Mouse (Mus musculus) erythroblast, adult 5-6 weeks (primary cell): ENCODE data around the gene Smg6. TPM values are rescaled to one million over a fixed set of nuclear protein-coding genes. Genes with fewer than 3 reads are reported as not detected.
"Not testable (repeated sequence)": the region's sequence is repeated elsewhere in the genome, so short reads cannot be mapped to it uniquely, and the experiment has no call there.

Experiments
- ATAC-seq: replicated peaks from 2 replicates; pipeline ENCODE4 v1.8.0; 2016; ENCODE audit warnings: moderate number of reproducible peaks, mild to moderate bottlenecking, moderate TSS enrichment, inconsistent platforms; ENCODE audit not compliant: poor library complexity, low FRiP score, severe bottlenecking
- total RNA-seq, 2 experiments: library from RNA; stranded (forward) in 1 of 2; stranded (reverse) in 1 of 2; fragments of 150-400 nt in 1 of 2; fragments of 200-764, 138-1000 nt in 1 of 2; gene quantifications; 2 replicates each; pipeline versions ENCODE4 v1.2.3 to v1.2.4; 2015 to 2017; ENCODE audit warnings: low replicate concordance in 2 of 2

Smg6 gene
- total RNA-seq, 2 experiments from 2014 or later: 68.8 to 157 TPM

DNA sequence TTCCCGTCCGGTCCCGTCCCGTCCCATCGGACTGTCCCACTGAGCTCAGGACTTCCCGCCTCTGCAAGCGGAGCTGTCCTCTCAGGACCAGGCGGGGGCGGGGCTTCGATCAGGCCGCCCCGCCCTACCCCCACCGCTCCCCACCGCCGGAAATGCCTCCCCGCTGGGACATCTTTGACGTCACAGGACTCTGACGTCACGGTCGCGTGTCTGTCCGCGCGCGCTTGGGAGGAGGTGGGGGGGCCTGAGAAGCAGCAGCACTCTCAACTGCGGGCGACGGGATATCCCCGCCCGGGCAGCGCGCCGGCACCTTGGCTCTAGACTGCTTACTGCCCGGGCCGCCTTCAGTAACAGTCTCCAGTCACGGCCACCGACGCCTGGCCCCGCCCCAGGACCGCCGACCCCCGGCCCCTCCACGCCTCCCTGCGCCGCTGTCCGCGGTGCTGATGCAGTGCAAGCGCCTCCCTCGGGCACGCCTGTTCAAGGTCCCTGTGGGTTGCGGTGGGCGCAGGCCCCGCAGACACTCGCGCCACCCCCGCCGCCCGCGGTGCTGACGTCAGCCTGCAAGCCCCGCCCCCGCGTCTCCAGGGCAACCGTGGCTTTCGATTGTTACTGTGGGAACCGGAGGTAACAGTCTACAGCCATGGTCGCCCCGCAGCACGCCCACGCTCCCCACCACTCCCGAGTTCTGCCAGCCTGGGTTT is 247.6 kb downstream of the Smg6 start:
- ATAC-seq: no peak; the same call in 1 of the 2 replicates

DNA sequence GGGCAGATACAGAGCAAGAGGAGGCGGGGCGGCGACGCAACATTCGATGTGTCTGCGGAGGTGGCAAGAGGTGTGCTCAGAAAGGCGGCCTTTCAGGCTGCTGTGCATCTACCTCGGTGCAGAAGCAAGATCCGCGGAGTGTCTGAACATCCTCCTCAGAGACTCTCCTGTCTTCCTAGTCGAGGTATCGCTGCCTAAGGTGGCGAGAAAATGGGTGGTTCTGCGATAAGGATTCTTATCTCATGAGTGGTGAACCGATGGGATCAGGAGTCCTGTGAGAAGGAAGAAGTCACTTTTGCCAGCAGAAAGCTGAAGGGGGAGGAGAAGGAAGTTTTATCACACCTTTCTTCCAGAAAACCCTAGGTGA is 248.2 kb downstream of the Smg6 start:
- ATAC-seq: no peak

DNA sequence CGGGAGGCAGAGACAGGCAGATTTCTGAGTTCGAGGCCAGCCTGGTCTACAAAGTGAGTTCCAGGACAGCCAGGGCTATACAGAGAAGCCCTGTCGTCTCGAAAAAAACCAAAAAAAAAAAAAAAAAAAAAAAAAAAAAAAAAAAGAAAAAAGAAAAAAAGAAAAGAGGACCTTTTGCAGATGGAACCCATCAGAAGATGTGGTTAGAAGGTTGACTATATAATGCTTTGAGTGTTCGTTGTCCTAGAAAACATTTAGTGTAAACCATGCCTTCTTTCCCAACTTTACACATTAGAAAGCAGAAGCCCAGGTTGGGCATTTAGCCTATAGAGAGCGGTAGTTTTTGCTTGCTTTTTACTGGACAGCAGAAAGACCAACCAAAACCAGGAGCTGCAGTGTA is 249.0 kb downstream of the Smg6 start:
- not testable (repeated sequence) for ATAC-seq

DNA sequence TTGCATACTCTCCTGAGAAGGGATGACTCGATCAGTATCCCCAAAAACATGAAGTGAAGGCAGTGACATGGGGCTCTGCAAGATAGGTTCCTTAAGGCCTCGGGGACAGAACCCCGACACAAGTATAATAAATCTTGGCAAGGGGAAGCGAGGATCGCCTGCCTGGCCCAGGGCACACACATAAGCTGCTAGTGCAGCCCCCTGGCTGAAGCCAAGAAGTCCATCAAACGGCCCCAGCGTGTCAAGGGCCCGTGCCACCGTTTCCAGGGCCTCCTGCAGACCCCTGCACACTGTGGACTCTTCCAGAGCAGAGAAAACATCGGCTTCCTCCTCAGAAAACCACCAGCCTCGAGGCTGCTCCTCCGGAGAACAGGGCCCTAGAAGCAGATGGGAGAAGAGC is 252.4 kb downstream of the Smg6 start:
- ATAC-seq: no peak

DNA sequence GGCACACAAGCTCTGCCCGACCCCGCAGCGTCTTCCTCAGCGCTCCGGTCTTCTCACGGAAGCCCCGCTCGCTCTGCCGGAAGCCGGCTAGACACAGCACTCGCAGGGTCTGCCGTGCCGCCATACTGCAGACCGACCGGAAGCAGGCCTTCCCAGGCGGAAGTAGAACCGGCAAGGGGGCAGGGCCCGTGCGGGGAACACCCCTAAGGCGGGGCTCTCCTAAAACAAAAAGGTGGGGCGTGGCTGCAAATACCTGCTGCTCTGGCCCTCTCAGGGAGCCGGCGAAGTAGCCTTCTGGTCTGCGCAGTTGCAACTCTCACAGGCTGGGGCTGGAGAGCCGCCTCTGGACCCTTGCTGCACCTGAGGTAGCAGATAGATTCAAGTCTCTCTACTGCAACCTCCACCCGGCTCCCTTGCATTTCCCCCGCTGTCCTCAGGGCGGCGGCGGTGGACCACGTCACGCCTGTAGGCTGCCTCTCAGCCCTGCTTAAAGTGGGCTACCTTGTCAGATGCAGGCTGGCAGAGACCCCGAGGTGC is 253.1 kb downstream of the Smg6 start, which contains the start of gene Ovca2:
TSS of gene Ovca2 (minus strand) at position 164 of the 537 bp plus-strand sequence.
- ATAC-seq: peak; percentile 92

DNA sequence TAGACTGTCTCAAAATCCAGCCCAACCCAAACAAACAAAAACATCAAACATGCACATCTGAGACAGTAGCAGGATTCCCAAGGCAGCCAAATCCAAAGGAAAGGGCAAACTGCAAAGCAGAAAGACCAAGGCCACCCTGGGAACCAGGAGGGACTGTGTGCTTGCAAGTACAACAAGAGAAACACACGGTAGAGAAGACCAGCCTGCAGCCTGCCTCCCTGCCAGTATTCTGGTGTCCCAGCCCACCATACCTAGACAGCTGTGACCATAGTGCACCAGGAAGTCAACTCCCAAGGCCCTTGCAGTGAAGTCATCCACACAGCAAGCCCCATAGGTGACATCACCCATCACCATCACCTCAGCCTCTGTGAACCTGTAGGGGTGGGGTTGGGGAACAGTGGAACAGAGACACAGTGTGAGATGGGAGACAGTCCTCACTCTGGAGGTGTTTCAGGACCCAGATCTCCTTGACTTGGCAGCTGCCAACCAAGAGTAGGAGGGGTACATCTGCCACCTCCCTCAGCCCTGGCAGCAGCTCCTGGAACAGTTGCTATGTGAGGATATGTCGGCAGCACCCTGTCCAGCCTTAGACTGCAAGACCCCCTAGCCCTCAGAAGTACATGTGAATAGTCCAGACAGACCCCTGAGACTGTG is 258.4 kb downstream of the Smg6 start:
- no peak for ATAC-seq

DNA sequence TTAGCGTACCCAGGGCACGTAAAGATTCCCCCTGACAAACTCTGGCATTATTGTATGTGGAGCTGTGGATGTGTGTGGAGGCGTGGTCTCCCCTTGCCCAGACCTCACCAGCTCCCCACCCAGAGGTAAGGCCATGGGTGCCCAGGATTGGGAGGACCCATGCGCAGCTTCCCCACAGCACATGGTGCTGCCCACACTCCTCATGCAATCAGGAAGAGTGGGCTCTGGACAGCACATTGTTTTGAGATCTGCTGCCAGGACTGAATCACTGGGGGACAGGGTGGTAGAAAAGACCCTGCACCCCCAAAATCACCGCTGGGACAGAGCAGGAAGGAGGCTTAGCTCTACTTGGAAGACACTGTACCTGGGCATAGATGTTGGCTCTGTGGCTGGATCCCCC is 258.9 kb downstream of the Smg6 start:
- no peak for ATAC-seq

DNA sequence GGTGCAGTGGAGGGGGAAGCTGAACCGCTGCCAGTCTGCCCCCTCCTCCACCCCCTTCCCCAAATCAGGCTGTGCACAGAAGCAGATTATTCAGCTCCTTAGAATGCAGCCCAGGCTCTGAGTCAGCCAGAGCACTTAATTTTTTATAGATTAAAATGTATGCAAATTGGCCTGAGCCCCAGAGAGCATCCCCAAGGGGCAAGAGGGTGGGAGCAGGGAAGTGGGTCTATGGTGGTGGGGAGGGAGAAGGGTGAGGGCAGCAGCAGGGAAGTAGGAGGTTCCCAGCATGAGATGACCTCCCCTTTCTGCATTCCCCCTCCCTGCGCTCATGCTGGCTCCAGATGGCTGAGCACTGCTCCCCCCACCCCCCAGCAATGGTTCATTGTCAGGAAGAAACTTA is 259.4 kb downstream of the Smg6 start:
- no peak for ATAC-seq

DNA sequence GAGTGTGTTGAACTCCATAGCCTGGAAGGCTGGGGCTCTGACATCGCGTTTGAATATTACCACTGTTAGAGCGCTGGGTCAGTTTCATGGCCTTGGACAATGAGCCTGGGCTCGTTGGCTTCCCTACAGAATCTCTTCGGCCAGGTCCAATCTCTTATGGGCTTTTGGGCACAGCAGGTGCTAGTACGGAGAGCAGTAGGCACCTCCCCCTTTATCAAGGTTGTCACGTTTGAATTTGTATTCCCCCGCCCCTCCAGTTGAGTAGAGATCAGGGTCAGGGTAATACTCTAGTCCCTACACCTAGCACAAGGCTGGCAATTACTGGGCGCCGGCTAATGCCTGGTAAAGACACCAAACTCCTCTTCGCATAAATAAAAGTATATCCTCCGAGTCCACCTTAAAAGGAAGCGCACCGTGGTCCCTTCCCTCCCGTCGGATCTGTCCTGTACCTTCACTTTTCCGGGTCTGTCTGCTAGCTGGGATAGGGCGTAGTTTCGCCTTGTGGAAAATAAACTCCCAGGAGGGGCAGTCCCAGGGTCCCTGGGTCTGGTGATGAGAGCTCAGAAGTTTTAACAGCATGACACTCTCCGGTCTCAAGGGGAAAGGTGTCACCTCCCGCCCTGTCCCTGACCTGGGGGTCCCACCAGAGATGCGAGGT is 264.2 kb downstream of the Smg6 start:
- peak; percentile 49 for ATAC-seq

DNA sequence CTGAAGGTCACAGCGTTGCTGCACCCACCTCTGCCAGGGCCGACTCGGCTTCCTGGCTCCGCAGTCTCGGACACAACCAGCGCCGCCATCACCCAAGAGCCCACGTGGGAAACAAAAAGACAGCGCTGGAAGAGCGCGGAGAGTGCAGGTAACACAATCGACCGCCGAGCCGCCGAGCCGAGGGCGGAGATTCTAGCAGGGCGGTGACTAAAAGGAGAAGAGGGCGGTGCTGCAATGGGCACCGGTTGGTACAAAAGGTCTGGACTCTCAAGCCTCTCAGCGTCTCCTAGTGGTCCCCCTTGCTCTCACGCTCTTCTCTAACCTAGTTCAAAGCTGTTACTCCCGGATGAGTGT is 264.7 kb downstream of the Smg6 start:
- peak; percentile 86 for ATAC-seq

DNA sequence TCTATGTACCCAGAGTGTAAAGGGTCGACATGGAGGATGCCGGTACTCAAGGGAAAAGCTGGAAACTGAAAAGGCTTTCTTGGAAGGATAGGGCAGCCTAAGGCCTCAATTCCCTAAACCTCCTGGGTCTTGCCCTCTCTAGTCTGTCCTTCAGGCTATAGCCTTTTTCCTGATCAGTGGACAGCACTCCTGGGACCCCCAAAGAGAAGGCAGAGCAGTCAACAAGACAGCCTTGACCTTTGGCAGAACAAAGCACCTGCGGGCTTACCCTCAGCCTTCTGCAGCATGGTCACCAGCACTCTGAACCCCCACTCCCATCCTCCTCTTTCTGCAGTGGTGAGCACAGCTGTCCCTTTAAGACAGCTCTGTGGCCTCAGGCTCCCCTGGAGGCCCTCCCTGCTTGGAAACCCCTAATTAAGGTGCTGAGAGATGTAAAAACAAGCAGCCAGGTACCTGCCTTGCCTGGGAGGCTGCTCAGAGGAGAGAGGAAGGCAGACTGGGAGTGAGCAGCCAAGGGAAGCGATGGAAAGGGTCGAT is 265.4 kb downstream of the Smg6 start, which contains the start of gene Dph1:
TSS of gene Dph1 (minus strand) at position 337 of the 537 bp plus-strand sequence.
- no peak for ATAC-seq

DNA sequence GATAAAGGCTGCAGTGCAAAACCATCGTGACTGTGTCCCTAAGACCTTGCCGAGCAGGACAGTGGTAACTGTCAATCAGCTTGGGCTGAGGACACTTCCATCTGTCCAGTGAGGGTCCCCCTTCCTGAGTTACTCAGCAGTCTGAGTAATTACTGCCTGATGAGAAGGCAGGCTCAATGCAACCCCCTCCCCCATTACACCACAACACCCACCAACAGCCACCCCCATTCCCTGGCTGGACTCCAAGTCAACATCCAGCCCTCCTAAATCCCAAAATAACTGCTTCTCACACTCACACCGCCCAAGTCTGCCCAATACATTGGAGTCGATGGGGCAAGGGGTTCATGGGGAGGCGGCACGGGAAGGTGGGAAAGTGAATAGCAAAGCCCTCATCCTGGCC is 266.2 kb downstream of the Smg6 start:
- ATAC-seq: no peak

DNA sequence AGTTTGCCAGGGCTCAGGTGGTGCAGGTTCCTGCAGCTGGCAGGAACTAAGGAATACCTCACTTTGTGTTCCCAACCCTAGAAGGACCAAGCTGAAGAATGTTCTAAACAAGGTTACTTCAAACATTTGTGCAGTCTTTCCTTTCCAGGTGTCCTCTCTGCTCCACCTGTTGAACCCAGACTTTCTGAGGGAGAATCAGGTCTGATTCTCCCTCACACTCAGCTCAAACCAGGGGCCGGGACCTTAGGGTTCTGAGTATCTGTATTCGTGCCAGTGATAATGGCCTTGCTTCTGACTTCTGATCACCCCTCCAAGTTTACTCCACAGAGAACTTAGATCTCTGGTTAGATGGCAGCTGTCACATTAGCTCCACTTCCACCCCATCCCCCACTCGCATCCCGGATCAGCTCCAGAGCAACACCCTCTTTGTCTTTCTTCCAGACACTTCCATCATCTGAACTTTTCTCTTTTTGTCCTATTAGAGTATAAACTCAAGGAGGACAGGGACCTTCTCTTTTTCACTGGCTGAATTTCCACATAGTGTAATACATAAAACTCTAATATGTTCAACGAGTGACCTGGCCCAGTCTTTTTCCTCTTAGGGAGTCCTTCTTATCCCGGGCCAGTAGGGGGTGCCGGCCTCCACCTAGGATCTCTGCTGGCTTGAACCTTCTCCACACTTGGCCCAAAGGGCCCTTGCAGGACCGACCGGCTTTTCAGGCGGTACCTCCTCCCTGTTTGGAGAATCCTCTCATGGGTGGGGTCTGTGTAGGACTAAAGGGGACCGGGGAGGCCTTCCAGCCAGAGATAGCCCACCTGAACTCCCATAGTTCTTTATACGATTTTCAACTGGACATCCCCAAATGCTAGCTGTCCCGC is 267.0 kb downstream of the Smg6 start:
- ATAC-seq: no peak

DNA sequence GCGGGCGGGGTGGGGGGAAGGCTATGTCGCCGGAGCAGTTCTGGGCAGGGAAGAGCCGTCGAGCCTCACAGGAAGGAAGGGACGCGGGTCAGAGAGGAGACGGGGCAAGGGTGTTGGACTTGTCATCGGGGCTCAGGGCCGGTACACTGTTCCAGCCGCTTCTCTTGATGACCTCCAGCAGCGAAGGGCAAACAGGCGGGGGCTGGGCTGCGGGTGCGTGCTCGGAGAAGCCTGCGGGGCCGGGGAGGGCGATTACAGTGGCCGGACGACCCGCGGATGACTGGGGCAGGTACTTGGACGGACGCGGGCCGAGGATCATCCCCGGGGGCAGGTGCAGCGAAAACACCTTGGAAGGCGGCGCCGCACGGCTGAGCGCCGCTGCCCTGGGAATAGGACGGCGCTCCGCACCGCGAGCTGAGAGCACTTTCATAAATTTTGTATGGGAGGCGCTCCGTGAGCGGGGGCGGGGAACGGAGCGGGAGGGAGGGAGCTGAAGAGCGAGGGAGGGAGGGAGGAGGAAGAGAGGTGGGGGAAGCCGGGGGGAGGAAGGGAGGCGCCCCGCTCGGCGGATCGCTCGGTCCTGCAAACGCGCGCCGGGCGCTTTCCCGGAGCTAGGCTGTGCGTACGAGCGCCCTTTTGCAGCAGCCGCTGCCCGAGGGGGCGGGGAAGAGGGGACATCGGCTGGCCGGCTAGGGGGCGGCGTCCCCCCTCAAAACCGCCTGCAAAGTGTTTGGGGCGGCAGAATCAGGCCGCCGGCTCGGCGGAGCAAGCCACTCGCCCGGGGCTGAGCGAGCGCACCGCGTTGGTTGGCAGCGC is 267.8 kb downstream of the Smg6 start, which contains the start of gene Rtn4rl1:
TSS of gene Rtn4rl1 (plus strand) at position 528 of the 816 bp plus-strand sequence.
- ATAC-seq: no peak

DNA sequence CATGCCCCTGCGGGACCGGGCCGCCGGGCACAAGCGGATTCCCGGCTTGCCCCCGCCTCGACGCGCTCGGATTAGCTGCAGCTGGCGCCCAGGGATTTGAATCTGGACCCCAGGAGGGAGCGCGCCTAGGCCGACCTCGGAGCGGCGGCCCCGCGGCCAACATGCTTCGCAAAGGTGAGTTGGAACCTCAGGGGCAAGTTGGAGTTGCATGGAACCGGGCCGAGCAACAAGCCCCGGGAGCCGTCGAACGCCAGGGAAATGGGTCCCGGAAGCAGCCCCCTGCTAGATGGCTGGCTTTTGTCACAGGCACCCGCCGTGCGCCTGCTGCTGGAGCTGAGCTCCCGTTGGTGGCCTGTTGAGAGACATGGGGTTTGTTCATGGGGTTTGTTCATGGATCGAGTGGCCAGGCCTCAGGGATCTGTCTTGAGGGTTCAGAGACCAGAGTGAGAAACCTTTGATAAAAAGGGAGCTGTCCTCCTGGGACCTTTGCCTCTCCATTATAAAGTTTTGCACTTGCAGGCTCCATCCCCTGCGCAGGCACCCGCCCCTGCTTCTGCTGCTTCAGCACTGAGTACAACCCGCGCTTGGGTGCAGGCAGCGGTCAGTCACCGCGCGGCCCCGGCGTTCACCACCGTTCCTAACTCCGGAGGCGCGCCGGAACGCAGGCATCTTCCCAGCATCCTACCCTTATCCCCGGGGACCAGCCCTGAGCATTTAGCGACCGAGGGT is 268.7 kb downstream of the Smg6 start:
- no peak for ATAC-seq

DNA sequence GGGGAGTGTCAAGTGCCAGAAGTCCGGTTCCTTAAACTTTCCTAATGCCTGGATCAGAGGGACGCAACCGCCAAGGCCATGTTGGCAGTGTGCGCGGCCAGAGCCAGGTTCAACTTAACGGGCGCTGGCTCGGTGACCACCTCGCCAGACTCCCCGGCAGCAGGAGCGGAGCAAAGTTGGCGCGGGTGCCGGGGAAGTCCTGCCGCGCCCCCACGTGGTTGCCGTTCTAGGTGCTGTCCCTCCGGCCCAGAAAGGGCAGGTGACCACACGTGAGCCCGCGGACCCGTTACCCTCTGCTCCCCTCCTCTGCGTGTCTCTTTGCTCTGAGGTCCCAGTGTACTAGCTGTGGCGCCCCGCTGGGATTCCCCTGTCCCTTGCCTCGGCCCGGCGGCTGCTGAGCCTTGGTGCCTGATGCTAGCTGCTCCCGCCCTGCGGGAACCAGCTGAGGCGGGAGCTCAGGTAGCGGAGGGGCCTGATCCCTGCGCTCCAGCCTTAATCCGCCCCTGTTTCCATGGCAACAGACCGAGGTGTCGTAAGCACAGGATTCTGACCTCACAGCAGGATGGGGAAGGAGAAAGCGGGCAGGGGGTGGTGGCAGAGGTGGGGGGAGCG is 269.3 kb downstream of the Smg6 start:
- no peak for ATAC-seq

DNA sequence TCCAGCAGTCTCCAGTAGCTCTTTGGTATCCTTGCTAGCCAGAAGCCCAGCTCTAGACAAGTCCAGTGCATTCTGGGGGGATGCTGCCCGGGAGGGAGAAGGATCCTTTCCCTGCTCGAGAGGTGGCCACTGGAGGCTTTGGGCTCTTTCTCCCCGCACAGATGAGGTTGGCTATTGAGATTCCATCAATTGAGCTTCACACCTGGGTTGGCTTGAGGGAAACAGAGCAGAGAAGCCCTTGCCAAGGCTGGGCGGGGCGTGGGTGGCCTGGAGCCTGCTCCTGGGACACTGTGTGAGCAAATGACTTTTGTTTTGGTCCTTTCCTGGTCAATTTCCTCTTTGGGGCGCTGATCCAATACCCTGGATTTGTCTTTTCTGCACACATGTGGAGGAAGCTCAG is 270.5 kb downstream of the Smg6 start:
- no peak for ATAC-seq

DNA sequence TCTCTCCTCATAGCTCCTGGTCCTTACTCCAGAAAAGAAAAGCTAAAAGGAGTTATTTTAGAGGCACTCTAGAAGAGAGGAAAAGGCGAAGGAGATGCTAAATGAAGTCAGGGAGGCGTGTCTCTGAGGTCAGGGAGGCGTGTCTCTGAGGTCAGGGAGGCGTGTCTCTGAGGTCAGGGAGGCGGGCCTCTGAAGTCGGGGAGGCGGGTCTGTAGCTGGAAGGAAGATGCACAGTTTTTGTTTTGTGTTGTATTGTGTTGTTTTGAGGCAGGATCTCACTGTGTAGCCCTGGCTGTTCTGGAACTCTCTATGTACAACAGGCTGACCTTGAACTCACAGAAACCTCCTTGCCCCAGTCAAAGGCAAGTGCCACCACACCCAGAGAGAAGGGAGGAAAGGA is 272.3 kb downstream of the Smg6 start:
- no peak for ATAC-seq
